Mouse (Mus musculus): Measurements from ENCODE around the gene Siah1b. TPM values are rescaled to one million over a fixed set of nuclear protein-coding genes. Genes with fewer than 3 reads are reported as not detected.

Gene Siah1b
- polyA plus RNA-seq, 1 experiment from 2014 or later, result 31.9 TPM

Other genes starting within 250 kb of the Siah1b start
- 19.3 and 23.6 TPM in 2 replicates for gene Ap1s2, start 167.5 kb downstream of the Siah1b start, polyA plus RNA-seq (2016; fragmentation: Nextera tagmentation; extraction: Ambion mirVana)
- 36.6 and 53.0 TPM in 2 replicates for gene Zrsr2, start 117.8 kb downstream of the Siah1b start, polyA plus RNA-seq (2016; fragmentation: Nextera tagmentation; extraction: Ambion mirVana)
- 0.25 and 0.26 TPM in 2 replicates for gene Car5b, start 48.5 kb downstream of the Siah1b start, polyA plus RNA-seq (2016; fragmentation: Nextera tagmentation; extraction: Ambion mirVana)
- gene Cltrn, start 12.3 kb upstream of the Siah1b start, polyA plus RNA-seq (2016; fragmentation: Nextera tagmentation; extraction: Ambion mirVana), result 0.72 TPM in 1 of 2 replicates, not detected in the other
- gene Ace2, start 62.8 kb upstream of the Siah1b start, polyA plus RNA-seq (2016; fragmentation: Nextera tagmentation; extraction: Ambion mirVana), result 0.06 and 0.11 TPM in 2 replicates
- gene Bmx, start 181.7 kb upstream of the Siah1b start, polyA plus RNA-seq (2016; fragmentation: Nextera tagmentation; extraction: Ambion mirVana), result 3.6 and 5.8 TPM in 2 replicates
- 6.8 and 7.3 TPM in 2 replicates for gene Pir, start 192.9 kb upstream of the Siah1b start, polyA plus RNA-seq (2016; fragmentation: Nextera tagmentation; extraction: Ambion mirVana)

Measured in heart, embryonic 10.5 days (tissue).